Mouse (Mus musculus): ENCODE results near the gene Aicda. TPM values are rescaled to one million over a fixed set of nuclear protein-coding genes. Genes with fewer than 3 reads are reported as not detected.

The Aicda gene
- total RNA-seq, 2 experiments from 2014 or later: not detected

Other genes with a start within 250 kb of the Aicda start
- 10 to 100 TPM; 52.8 to 55.1 TPM for gene M6pr, start 245.1 kb upstream of the Aicda start, total RNA-seq (2021)
- 10 to 100 TPM; 57.8 to 59.3 TPM for gene Phc1, start 213.2 kb upstream of the Aicda start, total RNA-seq (2021)
- 100 to 1,000 TPM; 135 to 136 TPM for gene Rimklb, start 55.0 kb upstream of the Aicda start, total RNA-seq (2021)
- 1 to 10 TPM; 2.1 TPM for gene Mfap5, start 48.0 kb upstream of the Aicda start, total RNA-seq (2021)
- gene Apobec1, start 48.6 kb downstream of the Aicda start, total RNA-seq (2021): 1 to 10 TPM; 1.5 to 2.4 TPM
- gene Gdf3, start 56.3 kb downstream of the Aicda start, total RNA-seq (2021): not detected
- not detected for gene Dppa3, start 72.6 kb downstream of the Aicda start, total RNA-seq (2021)
- gene Nanog, start 153.7 kb downstream of the Aicda start, total RNA-seq (2021): not detected
- 100 to 1,000 TPM; 169 TPM for gene Slc2a3, start 247.8 kb downstream of the Aicda start, total RNA-seq (2021)

Measured in left cerebral cortex, postnatal 14 days (tissue).